Mouse (Mus musculus) cerebellum, adult 2 months (tissue): ENCODE results near the gene Frmd5.
"Not testable (repeated sequence)": the region's sequence is repeated elsewhere in the genome, so short reads cannot be mapped to it uniquely, and the experiment has no call there.

Source experiments
- CTCF ChIP-seq: fragments of 200-500 bp; IDR thresholded peaks from 2 replicates; pipeline ENCODE4 v1.5.1; 2011; ENCODE audit warnings: low read depth, mild to moderate bottlenecking, control low read depth, low read length, moderate library complexity, borderline replicate concordance; ENCODE audit not compliant: insufficient read depth
- POLR2A ChIP-seq: fragments of 200-500 bp; IDR thresholded peaks from 2 replicates; pipeline ENCODE4 v1.6.1; 2011; ENCODE audit warnings: low read length, control low read depth, borderline replicate concordance; ENCODE audit not compliant: insufficient read depth

DNA sequence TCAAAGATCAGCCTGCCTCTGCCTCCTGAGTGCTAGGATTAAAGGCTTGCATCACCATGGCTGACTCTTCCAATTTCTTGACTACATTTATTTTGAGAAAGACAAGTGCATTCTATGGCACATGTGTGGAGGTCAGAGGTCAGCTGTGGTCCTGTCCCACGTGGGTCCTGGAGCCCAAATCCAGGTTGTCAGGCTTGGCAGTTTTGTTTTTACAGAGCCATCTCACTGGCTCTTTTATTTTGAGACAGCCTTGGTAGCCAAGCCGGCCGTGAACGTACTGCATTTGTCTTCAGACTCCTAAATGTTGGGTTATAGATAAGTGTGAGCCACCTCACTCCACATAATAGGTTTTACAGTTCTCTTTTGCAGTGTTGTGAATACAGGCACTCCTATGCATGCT is 288.2 kb downstream of the Frmd5 start:
- TF ChIP-seq CTCF, POLR2A: not testable (repeated sequence)
